Comparison of ENCODE assay signal across 8 mouse cellular contexts in genomic region chr3:17848181-17848580, GRCm38 (mm10).
DNase-seq lines count a peak whose midpoint lies in the region; ATAC-seq and TF ChIP-seq lines count a peak whose summit lies in the region.

No protein-coding gene starts in this region.

- H3K9ac ChIP-seq in forebrain, embryonic 11.5 days (ENCODE audit: low read length): no peak overlapping the region
- H3K9ac ChIP-seq in midbrain, embryonic 11.5 days (ENCODE audit: low read length): no peak overlapping the region
- no peak overlapping the region for H3K9ac ChIP-seq in midbrain, embryonic 15.5 days
- H3K9ac ChIP-seq in liver, embryonic 14.5 days (replicated peaks): no peak overlapping the region

- H3K4me3 ChIP-seq in forebrain, embryonic 11.5 days (ENCODE audit: low read depth, low read length): no peak overlapping the region
- no peak overlapping the region for H3K4me3 ChIP-seq in forebrain, embryonic 10.5 days
- no peak overlapping the region for H3K4me3 ChIP-seq in midbrain, embryonic 11.5 days (ENCODE audit: low read depth, low read length)
- H3K4me3 ChIP-seq in midbrain, embryonic 15.5 days: no peak overlapping the region
- no peak overlapping the region for H3K4me3 ChIP-seq in cerebellum, adult 2 months (replicated peaks; ENCODE audit: insufficient read depth, low read depth, low read length)
- H3K4me3 ChIP-seq in liver, embryonic 14.5 days (ENCODE audit: insufficient read depth in 1 of 2, low read depth in 2 of 2, low read length in 2 of 2): no peak overlapping the region

- H3K36me3 ChIP-seq in forebrain, embryonic 11.5 days (ENCODE audit: control insufficient read depth, insufficient read depth, low read length): no peaks in the 10 kb centered on the region
- H3K36me3 ChIP-seq in forebrain, embryonic 10.5 days (replicated peaks): no peaks in the 10 kb centered on the region
- no peaks in the 10 kb centered on the region for H3K36me3 ChIP-seq in midbrain, embryonic 11.5 days (ENCODE audit: control insufficient read depth, insufficient read depth, low read length)
- no peaks in the 10 kb centered on the region for H3K36me3 ChIP-seq in midbrain, embryonic 15.5 days (replicated peaks)
- no peaks in the 10 kb centered on the region for H3K36me3 ChIP-seq in liver, embryonic 14.5 days (replicated peaks; ENCODE audit: control insufficient read depth, insufficient read depth, low read depth)

- H3K4me2 ChIP-seq in forebrain, embryonic 11.5 days (ENCODE audit: low read depth, low read length, severe bottlenecking): no peak overlapping the region
- H3K4me2 ChIP-seq in midbrain, embryonic 11.5 days: no peak overlapping the region
- H3K4me2 ChIP-seq in midbrain, embryonic 15.5 days: no peak overlapping the region
- no peak overlapping the region for H3K4me2 ChIP-seq in liver, embryonic 14.5 days (ENCODE audit: low read depth)

- 0 out of 2 replicates have a peak, but pooled peaks have one; percentile 24 for ATAC-seq in forebrain, embryonic 11.5 days (replicated peaks; ENCODE audit: low FRiP score)
- no peak for ATAC-seq in midbrain, embryonic 11.5 days (ENCODE audit: low FRiP score)
- ATAC-seq in midbrain, embryonic 15.5 days (replicated peaks): no peak
- no peak for ATAC-seq in liver, embryonic 14.5 days (ENCODE audit: insufficient read depth)

- no peaks in the 10 kb centered on the region for H3K4me1 ChIP-seq in forebrain, embryonic 11.5 days (replicated peaks; ENCODE audit: control insufficient read depth, insufficient read depth, low read length)
- no peaks in the 10 kb centered on the region for H3K4me1 ChIP-seq in forebrain, embryonic 10.5 days
- no peaks in the 10 kb centered on the region for H3K4me1 ChIP-seq in midbrain, embryonic 11.5 days (ENCODE audit: control insufficient read depth, insufficient read depth, low read length)
- H3K4me1 ChIP-seq in midbrain, embryonic 15.5 days: no peaks in the 10 kb centered on the region
- no peaks in the 10 kb centered on the region; the same call in 1 of the 2 replicates for H3K4me1 ChIP-seq in cerebellum, adult 2 months (ENCODE audit: control insufficient read depth, insufficient read depth, low read length)
- no peaks in the 10 kb centered on the region for H3K4me1 ChIP-seq in liver, embryonic 14.5 days (replicated peaks; ENCODE audit: control insufficient read depth in 2 of 2, insufficient read depth in 2 of 2, low read length in 1 of 2)

- H3K27ac ChIP-seq in forebrain, embryonic 11.5 days (ENCODE audit: low read depth, low read length): no peak overlapping the region
- no peak overlapping the region for H3K27ac ChIP-seq in forebrain, embryonic 10.5 days
- no peak overlapping the region for H3K27ac ChIP-seq in midbrain, embryonic 11.5 days (ENCODE audit: low read depth, low read length)
- H3K27ac ChIP-seq in midbrain, embryonic 15.5 days: no peak overlapping the region
- H3K27ac ChIP-seq in cerebellum, adult 2 months (ENCODE audit: insufficient read depth, low read length): no peak overlapping the region
- no peak overlapping the region for H3K27ac ChIP-seq in liver, embryonic 14.5 days

- no peak for TF ChIP-seq POLR2A in cerebellum, adult 2 months (IDR thresholded peaks at IDR 0.05; ENCODE audit: borderline replicate concordance, insufficient read depth, low read length)

- TF ChIP-seq EP300 in liver, embryonic 14.5 days (IDR thresholded peaks at IDR 0.05; ENCODE audit: low read depth): no peak

- H3K9me3 ChIP-seq in forebrain, embryonic 11.5 days (ENCODE audit: control insufficient read depth, low read length): no peaks in the 10 kb centered on the region
- no peaks in the 10 kb centered on the region for H3K9me3 ChIP-seq in forebrain, embryonic 10.5 days
- H3K9me3 ChIP-seq in midbrain, embryonic 11.5 days (ENCODE audit: control insufficient read depth, low read length): no peaks in the 10 kb centered on the region
- H3K9me3 ChIP-seq in midbrain, embryonic 15.5 days: no peaks in the 10 kb centered on the region
- no peaks in the 10 kb centered on the region for H3K9me3 ChIP-seq in liver, embryonic 14.5 days (ENCODE audit: control insufficient read depth, low read length)

- peak; percentile 46; the same call in 1 of the 2 replicates for TF ChIP-seq CTCF in cerebellum, adult 2 months (IDR thresholded peaks at IDR 0.05; ENCODE audit: borderline replicate concordance, insufficient read depth, low read depth, low read length)
- TF ChIP-seq CTCF in liver, embryonic 14.5 days (IDR thresholded peaks at IDR 0.05; ENCODE audit: low read depth): peak; percentile 54

- H3K27me3 ChIP-seq in forebrain, embryonic 11.5 days (ENCODE audit: control insufficient read depth, insufficient read depth, low read length): no peaks in the 10 kb centered on the region
- no peaks in the 10 kb centered on the region for H3K27me3 ChIP-seq in forebrain, embryonic 10.5 days (ENCODE audit: poor library complexity, severe bottlenecking)
- H3K27me3 ChIP-seq in midbrain, embryonic 11.5 days (ENCODE audit: control insufficient read depth, insufficient read depth, low read length): no peaks in the 10 kb centered on the region
- H3K27me3 ChIP-seq in midbrain, embryonic 15.5 days (replicated peaks): no peaks in the 10 kb centered on the region
- H3K27me3 ChIP-seq in cerebellum, adult 2 months (ENCODE audit: control insufficient read depth, insufficient read depth, low read length): no peaks in the 10 kb centered on the region
- H3K27me3 ChIP-seq in liver, embryonic 14.5 days (ENCODE audit: control insufficient read depth, insufficient read depth, low read length): no peaks in the 10 kb centered on the region

- no peak for DNase-seq in forebrain, embryonic 11.5 days (ENCODE audit: low spot score)
- no peak for DNase-seq in forebrain, embryonic 10.5 days (ENCODE audit: extremely low spot score, low spot score)
- peak; percentile 86 for DNase-seq in midbrain, embryonic 11.5 days (ENCODE audit: low spot score, missing footprints)
- peak; percentile 21 to 25 for DNase-seq in cerebellum, adult 2 months
- no peak for DNase-seq in liver, embryonic 14.5 days (ENCODE audit: low read depth in 3 of 3, low spot score in 3 of 3)
- no peak for DNase-seq in thymus, postnatal 25 days
- DNase-seq in gastrocnemius, adult 18-20 months (ENCODE audit: low spot score): no peak

Comparison
In these comparisons a context has a peak if more than half of its experiments do, and no peak if none do; other contexts are left out.
1. DNase-seq: peak in midbrain, embryonic 11.5 days (single experiment) and cerebellum, adult 2 months (2 of 2); none in forebrain, embryonic 11.5 days (single experiment), forebrain, embryonic 10.5 days (single experiment), liver, embryonic 14.5 days (0 of 3), thymus, postnatal 25 days (single experiment) and gastrocnemius, adult 18-20 months (single experiment).